Mouse (Mus musculus) MEL (cell line): ENCODE measurements around the gene Gab2. TPM values are rescaled to one million over a fixed set of nuclear protein-coding genes. Genes with fewer than 3 reads are reported as not detected.

Experiments
- DNase-seq: peaks from one replicate; pipeline ENCODE4 v3.0.0; 2011; ENCODE audit warnings: low read depth, low spot score
- H3K27ac ChIP-seq: 2 replicates; pipeline ENCODE4 v1.5.1; 2012; ENCODE audit warnings: low read depth, mild to moderate bottlenecking, control low read depth, low read length, moderate library complexity; ENCODE audit not compliant: control insufficient read depth
- H3K27me3 ChIP-seq, 2 experiments: fragments of 150-350 bp in 1 of 2; sonication (generic) in 1 of 2; 2 replicates each; pipeline ENCODE4 v1.6.1; 2012; ENCODE audit warnings: low read length in 2 of 2, mild to moderate bottlenecking in 2 of 2, improper control_type of control experiment in 1 of 2, moderate library complexity in 1 of 2; ENCODE audit not compliant: insufficient read depth in 2 of 2, control insufficient read depth in 1 of 2
- H3K36me3 ChIP-seq, 2 experiments: 2 replicates each; pipeline ENCODE4 v1.6.1; 2012 to 2014; ENCODE audit warnings: low read length in 2 of 2, improper control_type of control experiment in 1 of 2, inconsistent platforms in 1 of 2, mild to moderate bottlenecking in 1 of 2; ENCODE audit not compliant: insufficient read depth in 2 of 2, control insufficient read depth in 1 of 2
- H3K4me1 ChIP-seq, 2 experiments: fragments of 150-350 bp in 1 of 2; sonication (generic) in 1 of 2; 2 replicates each; pipeline ENCODE4 v1.6.1; 2012; ENCODE audit warnings: low read length in 2 of 2, improper control_type of control experiment in 1 of 2, mild to moderate bottlenecking in 1 of 2; ENCODE audit not compliant: insufficient read depth in 2 of 2, control insufficient read depth in 1 of 2
- H3K4me3 ChIP-seq, 2 experiments: fragments of 150-350 bp in 1 of 2; sonication (generic) in 1 of 2; 2 replicates each; pipeline ENCODE4 v1.5.1; 2012; ENCODE audit warnings: low read depth in 2 of 2, low read length in 2 of 2, mild to moderate bottlenecking in 2 of 2, moderate library complexity in 2 of 2, control low read depth in 1 of 2, improper control_type of control experiment in 1 of 2; ENCODE audit not compliant: control insufficient read depth in 1 of 2, insufficient read depth in 1 of 2
- H3K79me2 ChIP-seq: 2 replicates; pipeline ENCODE4 v1.6.1; 2012; ENCODE audit warnings: mild to moderate bottlenecking, low read length, moderate library complexity; ENCODE audit not compliant: control insufficient read depth, poor library complexity, insufficient read depth
- H3K9ac ChIP-seq: 2 replicates; pipeline ENCODE4 v1.6.1; 2012; ENCODE audit warnings: low read depth, mild to moderate bottlenecking, control low read depth, low read length, moderate library complexity; ENCODE audit not compliant: control insufficient read depth, poor library complexity, severe bottlenecking
- H3K9me3 ChIP-seq: fragments of 150-350 bp; sonication (generic); replicated peaks from 2 replicates; pipeline ENCODE4 v1.6.1; 2012; ENCODE audit warnings: mild to moderate bottlenecking, low read length, improper control_type of control experiment, moderate library complexity; ENCODE audit not compliant: insufficient read depth
- CHD2 ChIP-seq: IDR thresholded peaks from 2 replicates; pipeline ENCODE4 v1.6.1; 2011; ENCODE audit warnings: low read length, improper control_type of control experiment
- CTCF ChIP-seq, 3 experiments: IDR thresholded peaks in 2 of 3; conservative IDR thresholded peaks in 1 of 3; 2 replicates each; pipeline ENCODE4 v1.5.1; 2011 to 2012; ENCODE audit warnings: low read length in 3 of 3, low read depth in 2 of 3, mild to moderate bottlenecking in 2 of 3, improper control_type of control experiment in 1 of 3, inconsistent platforms in 1 of 3, mixed read lengths in 1 of 3, moderate library complexity in 1 of 3; ENCODE audit not compliant: control insufficient read depth in 1 of 3, insufficient read depth in 1 of 3, poor library complexity in 1 of 3, severe bottlenecking in 1 of 3
- E2F4 ChIP-seq: IDR thresholded peaks from 2 replicates; pipeline ENCODE4 v1.6.1; 2011; ENCODE audit warnings: low read depth, low read length, improper control_type of control experiment, borderline replicate concordance
- EP300 ChIP-seq, 2 experiments: IDR thresholded peaks; 2 replicates each; pipeline ENCODE4 v1.6.1; 2011; ENCODE audit warnings: improper control_type of control experiment in 2 of 2, low read length in 2 of 2, low read depth in 1 of 2, mild to moderate bottlenecking in 1 of 2
- ETS1 ChIP-seq: IDR thresholded peaks from 2 replicates; pipeline ENCODE4 v1.6.1; 2012; ENCODE audit warnings: low read depth, mild to moderate bottlenecking, inconsistent platforms, low read length, improper control_type of control experiment, moderate library complexity
- GATA1 ChIP-seq: IDR thresholded peaks from 2 replicates; pipeline ENCODE4 v1.6.1; 2011; ENCODE audit warnings: low read depth, low read length, improper control_type of control experiment
- KAT2A ChIP-seq: conservative IDR thresholded peaks from 2 replicates; pipeline ENCODE4 v1.6.1; 2012; ENCODE audit warnings: low read depth, low read length, improper control_type of control experiment, inconsistent platforms
- MAFK ChIP-seq: IDR thresholded peaks from 2 replicates; pipeline ENCODE4 v1.6.1; 2011; ENCODE audit warnings: low read depth, mild to moderate bottlenecking, low read length, improper control_type of control experiment, borderline replicate concordance
- MAX ChIP-seq: IDR thresholded peaks from 2 replicates; pipeline ENCODE4 v1.6.1; 2011; ENCODE audit warnings: low read length, improper control_type of control experiment
- MEF2A ChIP-seq: IDR thresholded peaks from 2 replicates; pipeline ENCODE4 v1.6.1; 2014; ENCODE audit warnings: low read depth, mild to moderate bottlenecking, inconsistent platforms, low read length, improper control_type of control experiment; ENCODE audit not compliant: poor library complexity, insufficient replicate concordance, severe bottlenecking; ENCODE audit errors: extremely low read depth
- MYB ChIP-seq: IDR thresholded peaks from 2 replicates; pipeline ENCODE4 v1.6.1; 2011; ENCODE audit warnings: mild to moderate bottlenecking, low read depth, low read length, improper control_type of control experiment
- MYC ChIP-seq: IDR thresholded peaks from 2 replicates; pipeline ENCODE4 v1.6.1; 2011; ENCODE audit warnings: low read depth, mild to moderate bottlenecking, low read length, improper control_type of control experiment, moderate library complexity
- NRF1 ChIP-seq: IDR thresholded peaks from 2 replicates; pipeline ENCODE4 v1.6.1; 2014; ENCODE audit warnings: low read depth, mild to moderate bottlenecking, inconsistent platforms, low read length, improper control_type of control experiment, moderate library complexity; ENCODE audit not compliant: poor library complexity, insufficient read depth, severe bottlenecking
- POLR2AphosphoS5 ChIP-seq: IDR thresholded peaks from 2 replicates; pipeline ENCODE4 v1.6.1; 2012; ENCODE audit warnings: low read depth, borderline replicate concordance, mild to moderate bottlenecking, inconsistent platforms, low read length, moderate library complexity, mixed read lengths
- RAD21 ChIP-seq: IDR thresholded peaks from 2 replicates; pipeline ENCODE4 v1.6.1; 2011; ENCODE audit warnings: mild to moderate bottlenecking, low read depth, low read length, improper control_type of control experiment
- RCOR1 ChIP-seq: IDR thresholded peaks from 2 replicates; pipeline ENCODE4 v1.6.1; 2012; ENCODE audit warnings: low read depth, mild to moderate bottlenecking, inconsistent platforms, low read length, improper control_type of control experiment
- SIN3A ChIP-seq: IDR thresholded peaks from 2 replicates; pipeline ENCODE4 v1.6.1; 2012; ENCODE audit warnings: low read length, improper control_type of control experiment, inconsistent platforms
- TCF12 ChIP-seq: IDR thresholded peaks from 2 replicates; pipeline ENCODE4 v1.6.1; 2014; ENCODE audit warnings: low read depth, mild to moderate bottlenecking, inconsistent platforms, low read length, improper control_type of control experiment, moderate library complexity
- UBTF ChIP-seq: IDR thresholded peaks from 2 replicates; pipeline ENCODE4 v1.6.1; 2012; ENCODE audit warnings: low read depth, mild to moderate bottlenecking, inconsistent platforms, low read length, improper control_type of control experiment, moderate library complexity, borderline replicate concordance; ENCODE audit not compliant: insufficient read depth
- USF2 ChIP-seq, 2 experiments: IDR thresholded peaks; 2 replicates each; pipeline ENCODE4 v1.6.1; 2011 to 2012; ENCODE audit warnings: improper control_type of control experiment in 2 of 2, low read length in 2 of 2, borderline replicate concordance in 1 of 2, inconsistent platforms in 1 of 2, low read depth in 1 of 2, mild to moderate bottlenecking in 1 of 2; ENCODE audit not compliant: insufficient read depth in 1 of 2
- ZKSCAN1 ChIP-seq: IDR thresholded peaks from 2 replicates; pipeline ENCODE4 v1.6.1; 2012; ENCODE audit warnings: low read depth, mild to moderate bottlenecking, inconsistent platforms, low read length, improper control_type of control experiment, moderate library complexity
- ZMIZ1 ChIP-seq: IDR thresholded peaks from 2 replicates; pipeline ENCODE4 v1.6.1; 2012; ENCODE audit warnings: low read depth, mild to moderate bottlenecking, inconsistent platforms, low read length, improper control_type of control experiment, moderate library complexity
- ZNF384 ChIP-seq: IDR thresholded peaks from 2 replicates; pipeline ENCODE4 v1.6.1; 2012; ENCODE audit warnings: low read depth, mild to moderate bottlenecking, inconsistent platforms, low read length, improper control_type of control experiment
- polyA plus RNA-seq, 2 experiments: library from polyadenylated mRNA; stranded (reverse) in 1 of 2; unstranded in 1 of 2; fragments of >175 nt in 1 of 2; fragments of >200 nt in 1 of 2; gene quantifications; 2 replicates each; pipeline versions ENCODE4 v1.2.1 to v1.2.4; 2012; ENCODE audit warnings: low replicate concordance in 2 of 2, low read depth in 1 of 2; ENCODE audit not compliant: insufficient read length in 2 of 2, insufficient read depth in 1 of 2, missing spikeins in 1 of 2
- total RNA-seq: library from RNA; depleted of rRNA; stranded (reverse); fragments of 300-350 nt; gene quantifications from 2 replicates; pipeline ENCODE4 v1.2.3, GENCODE M21; 2012

Gab2 gene
- total and polyA plus RNA-seq, 3 experiments, result 5.0 to 11.5 TPM; not detected in 1

GRCm38 (mm10) chr7:97355068-97355841 lies 273.9 kb downstream of the Gab2 start:
- Histone ChIP-seq H3K36me3 (peaks cover 0 to 17% of the 10 kb centered on the region in 2 experiments; a peak in 2 of 4 replicates), H3K9ac (peak overlapping the region; percentile 18), H3K27me3 (no peaks in the 10 kb centered on the region), H3K9me3 (no peaks in the 10 kb centered on the region)
- peak; percentile 46 for DNase-seq
- no peak for TF ChIP-seq E2F4
- TF ChIP-seq SIN3A, result 0 out of 2 replicates have a peak, but pooled peaks have one; percentile 23
- TF ChIP-seq MAFK, result no peak
- no peak for TF ChIP-seq MEF2A
- no peak for TF ChIP-seq ZMIZ1
- no peak for TF ChIP-seq POLR2AphosphoS5
- peak; percentile 33; the same call in 1 of the 2 replicates for TF ChIP-seq ETS1
- no peak for TF ChIP-seq NRF1
- no peak for TF ChIP-seq MYB
- TF ChIP-seq RCOR1, result no peak
- no peak for TF ChIP-seq USF2 (IDR thresholded peaks at IDR 0.05; ENCODE audit: borderline replicate concordance in 1 of 2, insufficient read depth in 1 of 2, low read depth in 1 of 2, low read length in 2 of 2)
- TF ChIP-seq CHD2, result no peak
- TF ChIP-seq, all 39 proteins: peak for 2
- H3K79me2 ChIP-seq, result no peaks in the 10 kb centered on the region
- no peak overlapping the region for H3K4me3 ChIP-seq
- H3K27ac ChIP-seq, result no peak overlapping the region
- H3K4me1 ChIP-seq, result peaks cover 5 to 20% of the 10 kb centered on the region in 2 experiments

GRCm38 (mm10) chr7:97356253-97356652 lies 274.9 kb downstream of the Gab2 start:
- Histone ChIP-seq H3K27ac (no peak overlapping the region), H3K9ac (no peak overlapping the region), H3K9me3 (no peaks in the 10 kb centered on the region), H3K36me3 (peaks cover 0 to 17% of the 10 kb centered on the region in 2 experiments; a peak in 2 of 4 replicates), H3K27me3 (no peaks in the 10 kb centered on the region), H3K4me3 (no peak overlapping the region), H3K4me1 (peaks cover 5 to 20% of the 10 kb centered on the region in 2 experiments), H3K79me2 (no peaks in the 10 kb centered on the region)
- peak; percentile 75 for TF ChIP-seq ZNF384
- peak; percentile 35; the same call in 1 of the 2 replicates for TF ChIP-seq MAX
- TF ChIP-seq TCF12, result 0 out of 2 replicates have a peak, but pooled peaks have one; percentile 14
- 0 out of 2 replicates have a peak, but pooled peaks have one; percentile 26 for TF ChIP-seq MYC
- no peak for TF ChIP-seq POLR2AphosphoS5
- TF ChIP-seq SIN3A, result peak; percentile 48; the same call in 1 of the 2 replicates
- peak; percentile 50 for TF ChIP-seq GATA1
- 0 out of 2 replicates have a peak, but pooled peaks have one; percentile 15 for TF ChIP-seq ZKSCAN1
- no peak for TF ChIP-seq CHD2
- no peak for TF ChIP-seq CTCF (IDR thresholded peaks at IDR 0.05 in 2 of 3, conservative IDR thresholded peaks at IDR 0.05 in 1 of 3; ENCODE audit: control insufficient read depth in 1 of 3, insufficient read depth in 1 of 3, low read depth in 2 of 3, low read length in 3 of 3, poor library complexity in 1 of 3, severe bottlenecking in 1 of 3)
- TF ChIP-seq UBTF, result no peak
- TF ChIP-seq ETS1, result 0 out of 2 replicates have a peak, but pooled peaks have one; percentile 20
- peak; percentile 54 for TF ChIP-seq RCOR1
- no peak for TF ChIP-seq KAT2A
- peak in 1 of 2 experiments; percentile 34; a peak in 2 of 4 replicates for TF ChIP-seq EP300 (IDR thresholded peaks at IDR 0.05; ENCODE audit: low read depth in 1 of 2, low read length in 2 of 2)
- TF ChIP-seq RAD21, result no peak
- DNase-seq, result peak; percentile 83
